Mouse (Mus musculus): ENCODE measurements around the gene Dpy19l1. TPM values are rescaled to one million over a fixed set of nuclear protein-coding genes. Genes with fewer than 3 reads are reported as not detected.

The Dpy19l1 gene
- polyA plus RNA-seq, 1 experiment from 2014 or later, result 18.1 TPM

DNA sequence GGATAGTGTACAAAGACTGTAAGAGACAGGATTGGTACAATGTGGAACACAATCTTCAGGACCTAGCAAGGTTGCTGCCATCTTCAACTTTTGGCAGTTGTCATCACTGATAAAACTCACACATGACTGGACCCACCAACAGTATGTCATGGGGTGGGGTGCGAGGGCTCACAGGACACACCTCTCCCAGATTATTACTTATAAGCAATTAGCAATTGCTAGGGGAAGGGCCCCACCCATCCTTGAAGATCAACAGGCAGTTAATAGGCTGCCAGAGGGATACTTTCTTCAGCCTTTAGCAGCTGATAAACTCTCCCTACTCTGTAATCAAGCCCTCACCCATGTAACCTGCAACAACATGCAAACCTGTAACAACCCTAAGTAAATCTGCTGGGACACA, 92.5 kb downstream of the Dpy19l1 start:
- Histone ChIP-seq H3K4me3 (no peak overlapping the region), H3K4me2 (no peak overlapping the region), H3K4me1 (replicated peaks) (no peaks in the 10 kb centered on the region), H3K9ac (no peak overlapping the region), H3K27ac (replicated peaks) (no peak overlapping the region), H3K9me3 (no peaks in the 10 kb centered on the region), H3K27me3 (no peaks in the 10 kb centered on the region), H3K36me3 (no peaks in the 10 kb centered on the region)
- no peak for ATAC-seq (ENCODE audit: low FRiP score, low read depth)
- WGBS, result 95% methylated on average over 1 of the region's 1 CpGs

DNA sequence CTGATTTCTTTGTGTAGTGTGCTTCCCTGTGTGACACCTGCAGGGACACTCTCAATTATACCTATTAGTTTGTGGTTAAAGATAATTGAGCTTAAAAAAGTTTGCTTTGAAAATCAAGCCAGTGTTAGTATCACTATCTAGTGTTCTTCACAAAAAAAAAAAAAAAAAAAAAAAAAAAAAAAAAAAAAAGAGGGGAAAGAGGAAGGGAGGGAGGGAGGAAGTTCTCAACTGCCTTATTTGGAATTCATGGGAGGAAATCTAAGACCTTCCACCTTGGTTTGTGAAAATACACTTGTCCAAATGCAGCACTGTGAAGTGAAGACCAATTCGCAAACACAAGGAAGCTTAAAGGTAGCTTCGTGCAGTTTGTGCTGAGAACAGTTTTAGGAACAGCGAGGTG, 94.9 kb downstream of the Dpy19l1 start:
- H3K36me3 ChIP-seq, result no peaks in the 10 kb centered on the region
- H3K9me3 ChIP-seq, result no peaks in the 10 kb centered on the region
- H3K4me1 ChIP-seq (replicated peaks), result no peaks in the 10 kb centered on the region
- no peaks in the 10 kb centered on the region for H3K27me3 ChIP-seq
- no peak for ATAC-seq (ENCODE audit: low FRiP score, low read depth)
- H3K27ac ChIP-seq (replicated peaks), result no peak overlapping the region
- WGBS, result 89% methylated on average over 3 of the region's 3 CpGs
- no peak overlapping the region for H3K4me2 ChIP-seq
- no peak overlapping the region for H3K9ac ChIP-seq
- no peak overlapping the region for H3K4me3 ChIP-seq

DNA sequence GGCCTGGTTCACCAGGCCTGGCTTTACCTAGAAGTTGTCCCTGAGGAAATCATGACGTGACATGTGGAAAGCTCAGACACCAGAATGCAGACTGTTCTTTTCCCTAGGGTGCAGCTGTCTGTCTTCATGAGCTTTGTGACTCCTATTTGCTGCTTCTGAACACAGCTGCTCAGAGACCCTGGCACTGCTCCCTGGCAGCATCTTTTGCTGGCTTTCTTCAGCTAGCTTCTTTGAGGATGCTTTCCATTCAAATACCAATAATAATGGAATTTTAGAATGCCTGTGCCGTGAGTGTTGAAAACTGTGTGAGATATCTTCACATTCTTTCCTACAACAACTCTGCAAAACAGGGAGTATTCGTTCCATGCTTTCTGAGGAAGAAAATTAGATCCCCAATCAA, 108.8 kb downstream of the Dpy19l1 start:
- Histone ChIP-seq H3K36me3 (no peaks in the 10 kb centered on the region), H3K4me3 (no peak overlapping the region), H3K27ac (replicated peaks) (no peak overlapping the region), H3K9me3 (no peaks in the 10 kb centered on the region), H3K4me2 (no peak overlapping the region), H3K4me1 (replicated peaks) (no peaks in the 10 kb centered on the region), H3K27me3 (no peaks in the 10 kb centered on the region), H3K9ac (no peak overlapping the region)
- ATAC-seq (ENCODE audit: low FRiP score, low read depth), result no peak
- 64% methylated on average over 3 of the region's 3 CpGs for WGBS

DNA sequence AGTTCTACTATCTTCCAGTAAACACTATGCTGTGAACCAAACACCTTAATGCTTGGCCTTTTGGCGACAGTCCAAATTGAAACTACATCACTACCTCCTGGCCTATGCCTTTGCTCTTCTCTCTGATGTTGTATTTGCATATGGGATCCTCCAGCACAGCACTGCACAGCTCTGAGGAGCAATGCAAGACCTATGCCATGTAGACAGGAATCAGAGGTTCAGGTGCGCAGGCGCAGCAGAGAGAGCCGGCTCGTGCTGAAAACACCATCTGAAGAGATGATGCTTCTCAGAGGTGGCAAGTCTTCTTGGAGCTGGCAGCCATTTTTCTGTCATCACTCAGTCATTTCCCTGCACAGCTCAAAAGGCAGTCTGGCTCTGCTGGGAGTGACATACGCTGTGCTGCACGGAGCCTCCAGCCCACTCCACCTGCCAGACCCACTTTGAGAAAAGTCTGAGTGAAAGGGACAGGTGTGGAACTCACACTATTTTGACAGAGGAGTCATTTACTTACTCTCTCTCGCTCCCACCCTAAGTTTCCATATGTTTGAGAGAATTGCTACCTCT, 112.1 kb downstream of the Dpy19l1 start:
- Histone ChIP-seq H3K36me3 (no peaks in the 10 kb centered on the region), H3K9ac (no peak overlapping the region), H3K27ac (replicated peaks) (no peak overlapping the region), H3K4me3 (no peak overlapping the region), H3K27me3 (no peaks in the 10 kb centered on the region), H3K4me2 (no peak overlapping the region), H3K4me1 (replicated peaks) (no peaks in the 10 kb centered on the region), H3K9me3 (no peaks in the 10 kb centered on the region)
- 90% methylated on average over 8 of the region's 8 CpGs for WGBS
- ATAC-seq (ENCODE audit: low FRiP score, low read depth), result no peak

DNA sequence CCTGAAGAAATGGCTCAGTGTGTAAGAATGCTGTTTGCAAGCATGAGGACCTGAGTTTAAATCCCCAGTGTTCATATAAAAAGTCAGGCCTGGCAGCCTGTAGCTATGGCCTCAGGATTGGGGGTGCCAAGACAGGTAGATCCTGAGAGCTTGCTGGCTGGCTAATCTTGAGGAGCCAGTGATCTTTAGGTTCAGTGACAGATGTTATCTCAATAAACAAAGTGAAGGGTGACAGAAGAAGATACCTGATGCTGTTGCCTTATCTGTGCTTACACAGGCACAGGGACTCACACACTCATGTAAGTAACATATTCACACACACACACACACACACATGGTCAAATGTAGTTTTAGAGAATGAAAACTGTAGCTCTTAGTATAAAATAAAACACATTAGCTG, 115.7 kb downstream of the Dpy19l1 start:
- no peaks in the 10 kb centered on the region for H3K27me3 ChIP-seq
- H3K4me2 ChIP-seq, result no peak overlapping the region
- no peak for ATAC-seq (ENCODE audit: low FRiP score, low read depth)
- H3K9ac ChIP-seq, result no peak overlapping the region
- H3K4me1 ChIP-seq (replicated peaks), result no peaks in the 10 kb centered on the region
- H3K4me3 ChIP-seq, result no peak overlapping the region
- H3K36me3 ChIP-seq, result no peaks in the 10 kb centered on the region
- no peak overlapping the region for H3K27ac ChIP-seq (replicated peaks)
- H3K9me3 ChIP-seq, result no peaks in the 10 kb centered on the region

DNA sequence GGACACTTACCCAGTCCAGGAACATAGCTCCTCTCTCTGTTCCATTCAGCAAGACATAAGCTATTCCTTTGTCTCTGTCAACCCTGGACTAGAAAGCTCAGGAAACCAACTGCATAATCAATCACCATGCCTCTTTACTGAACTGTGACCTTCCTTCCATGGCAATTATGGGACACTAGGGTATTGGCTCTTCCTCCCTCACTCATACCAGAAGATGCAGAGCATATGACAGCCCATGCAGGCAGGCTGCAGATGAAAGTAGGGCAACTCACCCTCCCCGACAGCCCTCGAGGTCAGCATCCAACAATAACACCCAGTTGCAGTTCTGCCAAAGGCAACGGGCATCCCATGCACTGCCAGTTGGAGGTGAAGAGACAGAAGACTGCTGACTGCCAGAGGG, 123.6 kb downstream of the Dpy19l1 start:
- no peak for ATAC-seq (ENCODE audit: low FRiP score, low read depth)
- 20% methylated on average over 3 of the region's 3 CpGs for WGBS
- Histone ChIP-seq H3K4me2 (no peak overlapping the region), H3K4me3 (no peak overlapping the region), H3K27me3 (no peaks in the 10 kb centered on the region), H3K36me3 (no peaks in the 10 kb centered on the region), H3K9ac (no peak overlapping the region), H3K4me1 (replicated peaks) (no peaks in the 10 kb centered on the region), H3K9me3 (no peaks in the 10 kb centered on the region), H3K27ac (replicated peaks) (no peak overlapping the region)

DNA sequence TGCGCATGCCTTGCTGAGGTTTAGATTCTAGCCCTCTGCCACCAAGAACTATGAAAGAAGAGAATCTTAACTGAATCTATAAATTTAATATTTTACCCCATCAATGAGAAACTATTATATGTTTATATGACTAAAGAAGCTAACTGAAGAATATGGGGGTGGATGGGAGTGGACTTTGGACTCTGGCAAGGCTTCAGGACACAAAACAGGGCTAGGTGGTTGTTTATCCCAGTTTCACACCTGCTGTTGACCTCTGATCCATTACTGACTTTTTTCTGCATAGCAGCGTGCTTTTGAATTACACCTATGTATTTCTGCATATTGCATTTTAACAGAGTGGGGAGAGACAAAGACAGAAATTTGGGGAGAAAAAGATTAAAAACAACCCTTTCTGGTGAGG, 124.1 kb downstream of the Dpy19l1 start:
- Histone ChIP-seq H3K9me3 (no peaks in the 10 kb centered on the region), H3K9ac (no peak overlapping the region), H3K4me1 (replicated peaks) (no peaks in the 10 kb centered on the region), H3K27me3 (no peaks in the 10 kb centered on the region), H3K4me3 (no peak overlapping the region), H3K27ac (replicated peaks) (no peak overlapping the region), H3K4me2 (no peak overlapping the region), H3K36me3 (no peaks in the 10 kb centered on the region)
- WGBS, result 83% methylated on average over 2 of the region's 2 CpGs
- no peak for ATAC-seq (ENCODE audit: low FRiP score, low read depth)

Other genes with a start within 250 kb of the Dpy19l1 start
- not detected in 2 replicates for gene Cypt4, start 122.1 kb upstream of the Dpy19l1 start, polyA plus RNA-seq (2015; fragmentation: Nextera tagmentation; extraction: Ambion mirVana)
- 0.34 and 0.39 TPM in 2 replicates for gene Dpy19l2, start 193.2 kb upstream of the Dpy19l1 start, polyA plus RNA-seq (2015; fragmentation: Nextera tagmentation; extraction: Ambion mirVana)

All from hindbrain, embryonic 15.5 days (tissue).